ENCODE assay signal across 18 mouse cellular contexts in genomic region chr9:22809621-22810126, GRCm38 (mm10).
"Had no signal": no experiment of that assay in that cellular context is flagged by ENCODE, and none has a peak within 500 bp of the region (broad histone marks: within the 10 kb centered on the region; RNA-seq: fewer than 3 reads in every experiment).

No protein-coding gene starts in this region.

- H3K9ac ChIP-seq: limb, embryonic 13.5 days; midbrain, embryonic 12.5 days; neural tube, embryonic 13.5 days had no signal

- H3K36me3 ChIP-seq: limb, embryonic 13.5 days; midbrain, embryonic 12.5 days; neural tube, embryonic 13.5 days had no signal

- H3K9me3 ChIP-seq: limb, embryonic 13.5 days; megakaryocyte, embryonic 14.5 days; midbrain, embryonic 12.5 days; neural tube, embryonic 13.5 days had no signal

- H3K27ac ChIP-seq: limb, embryonic 13.5 days; midbrain, embryonic 12.5 days; neural tube, embryonic 13.5 days had no signal

- DNase-seq: kidney, adult 8-10 months; kidney, postnatal 25 days; layer of hippocampus, adult 9-11 months; left cerebral cortex, postnatal 4 days; lung, adult 18-20 months; lung, postnatal 4 days; right cerebral cortex, adult 18-20 months; spleen, adult 18-20 months; thymus, adult 18-20 months; thymus, postnatal 25 days had no signal

- H3K4me1 ChIP-seq: midbrain, embryonic 12.5 days had no signal

- H3K4me3 ChIP-seq: limb, embryonic 13.5 days; megakaryocyte, embryonic 14.5 days; midbrain, embryonic 12.5 days; neural tube, embryonic 13.5 days had no signal

- H3K4me2 ChIP-seq: limb, embryonic 13.5 days; midbrain, embryonic 12.5 days; neural tube, embryonic 13.5 days had no signal

- ATAC-seq: hindbrain, embryonic 16.5 days; inflammation-experienced regulatory T-cells, adult 6 months; intestine, postnatal 0 days; midbrain, embryonic 16.5 days had no signal

- H3K27me3 ChIP-seq: limb, embryonic 13.5 days; neural tube, embryonic 13.5 days had no signal
